Mouse (Mus musculus) intestine, embryonic 15.5 days (tissue): Measurements from ENCODE around the gene Gm20767. TPM values are rescaled to one million over a fixed set of nuclear protein-coding genes. Genes with fewer than 3 reads are reported as not detected.
"Not testable (repeated sequence)": the region's sequence is repeated elsewhere in the genome, so short reads cannot be mapped to it uniquely, and the experiment has no call there.

Source experiments
- ATAC-seq: fragments of 200-750 bp; cut with Nextera tagmentation; 2 replicates; pipeline ENCODE4 v1.8.0; 2017; ENCODE audit warnings: moderate TSS enrichment, moderate library complexity
- H3K27ac ChIP-seq: fragments of 300-500 bp; sonication (generic); 2 replicates; pipeline ENCODE4 v1.5.1; 2015; ENCODE audit warnings: mild to moderate bottlenecking, inconsistent platforms
- H3K27me3 ChIP-seq: fragments of 300-500 bp; sonication (generic); replicated peaks from 2 replicates; pipeline ENCODE4 v1.6.1; 2015; ENCODE audit warnings: inconsistent platforms
- H3K36me3 ChIP-seq: fragments of 300-500 bp; sonication (generic); 2 replicates; pipeline ENCODE4 v1.6.1; 2015; ENCODE audit warnings: inconsistent platforms
- H3K4me1 ChIP-seq: fragments of 300-500 bp; sonication (generic); replicated peaks from 2 replicates; pipeline ENCODE4 v1.6.1; 2015; ENCODE audit warnings: inconsistent platforms
- H3K4me2 ChIP-seq: fragments of 300-500 bp; sonication (generic); replicated peaks from 2 replicates; pipeline ENCODE4 v1.6.1; 2015; ENCODE audit warnings: mild to moderate bottlenecking, inconsistent platforms
- H3K4me3 ChIP-seq: fragments of 300-500 bp; sonication (generic); replicated peaks from 2 replicates; pipeline ENCODE4 v1.5.1; 2015; ENCODE audit warnings: inconsistent platforms
- H3K9ac ChIP-seq: fragments of 300-500 bp; sonication (generic); 2 replicates; pipeline ENCODE4 v1.6.1; 2015; ENCODE audit warnings: inconsistent platforms
- H3K9me3 ChIP-seq: fragments of 300-500 bp; sonication (generic); 2 replicates; pipeline ENCODE4 v1.6.1; 2016; ENCODE audit warnings: inconsistent platforms
- WGBS: fragments of 180-500 bp; shearing (Covaris S2); methylation state at CpG from one replicate; pipeline ENCODE4 v1.1.7; 2015; 5-methylcytosine and 5-hydroxymethylcytosine counted together
- polyA plus RNA-seq: library from polyadenylated mRNA; unstranded; fragments of >200 nt; fragmentation: Nextera tagmentation; extraction: Ambion mirVana; gene quantifications from 2 replicates; pipeline ENCODE4 v1.2.1, GENCODE M21; 2015

Gene Gm20767
- polyA plus RNA-seq, result not detected in 2 replicates

DNA sequence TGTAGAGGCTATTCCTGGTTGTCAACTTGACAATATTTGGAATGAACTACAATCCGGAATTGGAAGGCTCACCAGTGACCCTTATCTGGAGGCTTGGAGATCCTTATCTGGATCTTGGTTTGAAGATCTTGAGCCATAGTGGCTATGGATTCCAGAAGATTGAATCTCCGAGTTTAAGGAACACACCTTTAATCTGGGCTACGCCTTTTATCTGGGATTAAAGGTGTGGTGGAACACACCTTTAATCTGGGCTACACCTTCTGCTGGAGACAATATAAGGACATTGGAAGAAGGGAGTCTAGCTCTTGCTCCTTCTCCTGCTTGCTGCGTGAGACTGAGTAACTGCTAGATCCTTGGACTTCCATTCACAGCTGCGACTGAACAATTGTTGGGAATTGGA is at the start of gene Gm20767:
TSS of gene Gm20767 (plus strand) at position 301 of the 400 bp plus-strand sequence.
- H3K4me2 ChIP-seq, H3K9ac ChIP-seq, ATAC-seq, H3K27me3 ChIP-seq, H3K4me1 ChIP-seq, H3K27ac ChIP-seq, H3K36me3 ChIP-seq, H3K9me3 ChIP-seq, H3K4me3 ChIP-seq: not testable (repeated sequence)
- 100% methylated on average over 1 of the region's 5 CpGs for WGBS

DNA sequence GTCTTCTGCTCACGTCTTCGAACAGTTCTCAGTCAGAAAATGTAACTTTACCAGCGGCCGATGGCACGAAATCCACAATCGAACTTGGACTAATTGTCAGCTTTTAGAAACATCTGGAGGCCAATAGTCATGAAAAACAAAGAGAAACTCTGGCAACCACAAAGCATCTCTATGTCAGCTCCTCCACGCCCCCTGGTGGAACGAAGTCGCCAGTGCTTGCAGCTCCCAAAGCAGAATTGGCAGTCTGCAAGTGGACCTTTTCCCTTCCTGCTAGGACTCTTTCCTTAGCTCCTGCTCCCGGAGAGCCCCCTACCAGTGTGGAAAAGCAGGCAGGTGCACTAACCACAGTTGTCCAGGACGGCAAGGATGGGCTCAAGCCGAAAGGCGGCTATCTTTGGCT is 47.1 kb upstream of the Gm20767 start:
- H3K4me3 ChIP-seq, ATAC-seq, H3K36me3 ChIP-seq, H3K4me2 ChIP-seq, H3K4me1 ChIP-seq, H3K27me3 ChIP-seq, H3K9me3 ChIP-seq, H3K27ac ChIP-seq, H3K9ac ChIP-seq: not testable (repeated sequence)
- WGBS, result no CpG with 5 or more reads among the region's 13 CpGs

DNA sequence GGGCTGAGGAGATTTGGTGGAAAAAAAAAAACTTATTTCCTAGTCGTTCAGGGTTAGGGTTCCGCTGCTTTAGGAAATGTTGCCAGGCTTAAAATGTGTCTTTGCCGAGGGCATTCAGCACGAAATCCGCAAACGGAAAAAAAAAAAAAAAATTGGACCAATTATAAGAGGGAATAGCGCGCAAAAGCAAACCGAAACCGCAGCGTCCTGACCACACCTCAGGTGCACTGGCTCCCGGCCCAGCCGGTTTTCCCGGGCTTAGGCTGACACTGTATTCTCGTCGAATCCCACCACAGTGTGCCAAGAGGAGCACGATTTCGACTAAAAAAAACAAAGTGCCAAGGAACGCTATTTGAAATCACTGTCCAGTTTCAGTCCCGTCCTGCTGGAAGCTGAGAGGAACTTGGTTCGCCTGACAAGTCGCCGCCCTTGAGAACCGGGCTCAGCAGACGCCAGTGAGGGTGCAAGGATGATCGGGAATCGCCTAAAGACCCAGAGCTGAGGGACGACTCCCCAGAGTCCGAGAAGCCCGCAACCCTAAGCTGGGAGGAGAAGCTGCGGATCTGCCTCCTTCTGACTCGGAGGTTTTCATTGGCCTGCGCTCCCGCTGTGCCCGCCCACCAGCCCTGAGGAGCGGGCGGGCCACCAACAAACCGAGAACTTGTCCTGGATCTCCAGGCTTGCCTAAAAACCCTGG is 43.7 kb upstream of the Gm20767 start:
- not testable (repeated sequence) for H3K27ac ChIP-seq, H3K36me3 ChIP-seq, H3K27me3 ChIP-seq, H3K9me3 ChIP-seq, H3K9ac ChIP-seq, H3K4me1 ChIP-seq
- ATAC-seq, result peak; percentile 85
- Histone ChIP-seq H3K4me2 (peak overlapping the region; percentile 45), H3K4me3 (peak overlapping the region; percentile 19; the same call in 1 of the 2 replicates)
- 1% methylated on average over 26 of the region's 38 CpGs for WGBS

DNA sequence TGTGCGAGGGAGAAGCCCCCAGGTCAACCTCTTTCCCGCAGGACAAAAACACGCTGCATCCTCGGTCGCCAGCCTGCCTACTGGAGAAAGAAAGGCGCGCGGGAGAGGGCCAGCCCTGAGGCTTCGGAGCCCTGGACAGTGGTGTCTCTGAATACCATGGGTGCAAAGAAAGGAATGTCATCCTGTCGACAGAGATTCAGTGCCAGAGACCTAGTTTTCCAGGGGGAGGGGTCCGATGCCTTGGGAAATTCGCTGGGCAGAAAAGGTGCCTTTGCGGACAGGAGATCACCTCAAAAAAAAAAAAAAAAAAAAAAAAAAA is 43.1 kb upstream of the Gm20767 start:
- H3K4me3 ChIP-seq, H3K36me3 ChIP-seq, H3K27me3 ChIP-seq, H3K4me1 ChIP-seq, H3K9me3 ChIP-seq, H3K27ac ChIP-seq, H3K9ac ChIP-seq: not testable (repeated sequence)
- peak overlapping the region; percentile 34; the same call in 1 of the 2 replicates for H3K4me2 ChIP-seq
- under 1% methylated on average over 7 of the region's 13 CpGs for WGBS
- peak; percentile 40 for ATAC-seq

GRCm38 (mm10) chr13:120099327-120099726 is 40.7 kb upstream of the Gm20767 start:
- H3K36me3 ChIP-seq, ATAC-seq, H3K4me1 ChIP-seq, H3K27ac ChIP-seq, H3K9me3 ChIP-seq, H3K9ac ChIP-seq, H3K4me3 ChIP-seq, H3K4me2 ChIP-seq, H3K27me3 ChIP-seq: not testable (repeated sequence)
- WGBS, result no CpG with 5 or more reads among the region's 5 CpGs

- not testable (repeated sequence) for H3K4me3 ChIP-seq, H3K27ac ChIP-seq, H3K4me2 ChIP-seq, H3K4me1 ChIP-seq, H3K9me3 ChIP-seq, H3K36me3 ChIP-seq, ATAC-seq, H3K9ac ChIP-seq, H3K27me3 ChIP-seq
- WGBS, result no CpG with 5 or more reads among the region's 5 CpGs
Observed at GRCm38 (mm10) chr13:120106504-120106903, 33.5 kb upstream of the Gm20767 start.

GRCm38 (mm10) chr13:120107000-120107399 is 33.0 kb upstream of the Gm20767 start:
- not testable (repeated sequence) for H3K27ac ChIP-seq, H3K9ac ChIP-seq, H3K36me3 ChIP-seq, ATAC-seq, H3K4me3 ChIP-seq, H3K4me2 ChIP-seq, H3K27me3 ChIP-seq, H3K4me1 ChIP-seq, H3K9me3 ChIP-seq
- WGBS, result 59% methylated on average over 2 of the region's 2 CpGs

DNA sequence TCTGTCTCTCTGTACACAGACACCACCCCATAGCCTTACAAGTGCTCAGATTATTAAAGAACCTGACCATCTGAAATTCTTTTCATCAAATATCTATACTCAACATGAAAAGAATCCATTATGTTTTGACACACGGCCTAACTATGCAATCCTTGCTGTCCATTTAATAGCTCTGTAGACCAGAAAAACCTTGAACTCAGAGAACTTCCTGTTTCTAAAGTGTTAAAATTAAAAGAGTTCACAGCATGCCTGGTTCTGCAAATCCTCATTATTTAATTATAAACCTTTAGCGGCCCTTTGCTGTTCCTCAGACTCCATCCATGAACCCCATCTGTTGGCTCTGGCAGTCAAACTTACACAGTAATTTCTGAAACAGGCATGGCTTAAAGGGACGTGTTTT is 2.3 kb downstream of the Gm20767 start:
- not testable (repeated sequence) for ATAC-seq
- WGBS, result 65% methylated on average over 2 of the region's 3 CpGs

GRCm38 (mm10) chr13:120149660-120150407 is 9.8 kb downstream of the Gm20767 start:
- not testable (repeated sequence) for H3K27me3 ChIP-seq, H3K4me1 ChIP-seq, H3K9ac ChIP-seq, H3K36me3 ChIP-seq, H3K27ac ChIP-seq, ATAC-seq, H3K4me3 ChIP-seq, H3K9me3 ChIP-seq, H3K4me2 ChIP-seq
- 57% methylated on average over 3 of the region's 4 CpGs for WGBS

More for the DNA sequence above, 2.3 kb downstream of the Gm20767 start:
- not testable (repeated sequence) for H3K36me3 ChIP-seq, H3K9ac ChIP-seq, H3K4me1 ChIP-seq, H3K9me3 ChIP-seq, H3K27me3 ChIP-seq, H3K27ac ChIP-seq, H3K4me2 ChIP-seq, H3K4me3 ChIP-seq

GRCm38 (mm10) chr13:120150589-120150988 is 10.5 kb downstream of the Gm20767 start:
- WGBS, result 71% methylated on average over 3 of the region's 3 CpGs
- not testable (repeated sequence) for H3K36me3 ChIP-seq, ATAC-seq, H3K4me2 ChIP-seq, H3K27me3 ChIP-seq, H3K4me3 ChIP-seq, H3K9ac ChIP-seq, H3K27ac ChIP-seq, H3K9me3 ChIP-seq, H3K4me1 ChIP-seq

DNA sequence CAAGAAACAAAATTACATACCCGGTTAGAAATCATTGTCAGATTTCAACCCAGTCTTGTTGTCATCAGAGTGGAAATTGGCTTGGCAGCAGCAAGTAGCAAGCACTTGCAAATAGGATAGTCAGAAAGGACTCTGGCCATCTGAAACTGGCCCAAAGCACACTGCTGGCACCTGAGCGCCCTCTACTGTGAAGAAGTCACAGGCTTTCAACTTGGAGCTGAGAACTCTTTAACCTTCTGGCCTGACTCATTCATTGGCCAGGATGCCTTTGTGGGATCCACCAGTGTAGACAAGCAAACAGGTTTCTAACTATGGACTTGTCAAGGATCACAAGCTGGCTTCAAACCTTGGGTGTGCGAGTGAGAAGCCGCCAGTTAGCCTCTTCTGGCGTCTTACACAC is 28.3 kb downstream of the Gm20767 start:
- H3K9me3 ChIP-seq, H3K4me2 ChIP-seq, ATAC-seq, H3K36me3 ChIP-seq, H3K27me3 ChIP-seq, H3K4me1 ChIP-seq, H3K9ac ChIP-seq, H3K4me3 ChIP-seq, H3K27ac ChIP-seq: not testable (repeated sequence)
- WGBS, result 44% methylated on average over 5 of the region's 5 CpGs

GRCm38 (mm10) chr13:120172133-120172532 is 32.1 kb downstream of the Gm20767 start, which contains the start of gene Gm21818:
Gm21818 (plus strand) TSS chr13:120172433.
- not testable (repeated sequence) for H3K36me3 ChIP-seq
- WGBS, result 74% methylated on average over 4 of the region's 4 CpGs

More at GRCm38 (mm10) chr13:120172133-120172532, 32.1 kb downstream of the Gm20767 start, which contains the start of gene Gm21818:
- H3K4me3 ChIP-seq, H3K9ac ChIP-seq, H3K27ac ChIP-seq, H3K4me1 ChIP-seq, ATAC-seq, H3K27me3 ChIP-seq, H3K4me2 ChIP-seq, H3K9me3 ChIP-seq: not testable (repeated sequence)
